Mouse (Mus musculus): Measurements from ENCODE around the gene Fndc3b.

DNA sequence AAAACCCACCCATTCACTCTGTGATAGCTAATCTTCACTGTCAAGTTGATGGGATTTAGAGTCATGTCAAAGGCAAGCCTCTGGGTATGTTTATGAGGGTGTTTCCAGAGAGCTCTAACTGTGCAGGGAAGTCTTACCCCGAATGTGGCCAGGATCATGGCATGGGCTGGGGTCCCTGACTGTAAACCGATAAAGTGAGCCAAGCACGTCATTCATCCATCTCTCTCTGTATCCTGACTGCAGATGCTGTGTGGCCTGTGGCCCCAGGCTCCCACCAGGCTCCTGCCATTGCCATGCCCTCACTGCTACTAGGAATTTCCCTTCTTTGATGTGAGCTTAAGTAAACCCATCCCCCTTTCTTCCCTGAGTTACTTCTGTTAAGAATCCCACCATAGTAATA, 297.5 kb downstream of the Fndc3b start:
- TF ChIP-seq POLR2A (IDR thresholded peaks at IDR 0.05; ENCODE audit: extremely low read depth, insufficient read depth, low read length) (no peak), CTCF (IDR thresholded peaks at IDR 0.05; ENCODE audit: extremely low read depth, insufficient read depth, low read length) (no peak)

Data from cortical plate, adult 2 months (tissue).